Mouse (Mus musculus) mesoderm, embryonic 11.5 days (tissue): ENCODE measurements at regions not wholly inside any gene's neighbourhood (a gene's known extent, or its start where the extent isn't known, plus 50 kb on each side); places are given as distances from the start of the nearest gene placed in this dataset.
A peak's percentile ranks its signal among the peaks of the same experiment; 100 is the strongest.

ENCODE experiments used
- DNase-seq: peaks from one replicate; pipeline ENCODE4 v3.0.0-alpha.2; 2012; ENCODE audit warnings: low read depth, low spot score

DNA sequence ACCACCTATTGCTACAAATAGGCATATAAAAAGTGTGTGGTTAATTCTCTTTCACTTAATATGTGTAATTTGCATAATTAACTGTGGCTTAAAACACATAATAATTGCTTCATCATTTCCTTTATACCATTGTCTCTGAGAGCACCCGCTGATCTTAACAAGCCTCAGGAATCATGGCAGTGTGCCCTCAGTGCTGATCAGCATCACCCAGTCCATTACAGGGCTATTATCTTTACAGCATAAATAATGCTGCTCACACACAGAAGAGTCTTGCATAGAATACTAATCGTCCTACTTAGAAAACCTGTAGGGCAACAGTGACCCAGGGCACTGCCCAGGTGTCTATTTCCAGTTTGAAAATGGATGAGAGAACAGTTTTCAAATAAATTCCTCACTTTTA, 102.4 kb downstream of the Gm597 start:
- no peak for DNase-seq

DNA sequence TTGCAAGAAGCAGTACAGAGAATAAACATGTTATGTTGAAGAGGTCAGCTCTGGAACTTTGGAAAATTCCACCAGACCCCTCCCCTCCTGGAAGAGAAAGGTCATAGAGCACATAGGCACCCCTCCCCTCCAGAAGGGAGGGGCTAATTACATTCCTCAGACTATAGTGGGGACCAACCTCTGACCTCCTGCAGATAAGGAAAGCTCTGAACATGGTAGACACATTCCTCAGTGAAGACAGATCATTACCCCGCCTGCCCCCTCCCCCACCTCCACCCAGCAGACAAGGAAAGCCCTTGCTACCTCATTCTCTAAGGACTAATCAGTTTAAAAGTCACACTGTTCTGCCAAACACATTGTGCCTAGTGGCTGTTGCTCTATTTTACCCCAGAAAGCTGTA, 104.7 kb downstream of the Gm597 start:
- no peak for DNase-seq

DNA sequence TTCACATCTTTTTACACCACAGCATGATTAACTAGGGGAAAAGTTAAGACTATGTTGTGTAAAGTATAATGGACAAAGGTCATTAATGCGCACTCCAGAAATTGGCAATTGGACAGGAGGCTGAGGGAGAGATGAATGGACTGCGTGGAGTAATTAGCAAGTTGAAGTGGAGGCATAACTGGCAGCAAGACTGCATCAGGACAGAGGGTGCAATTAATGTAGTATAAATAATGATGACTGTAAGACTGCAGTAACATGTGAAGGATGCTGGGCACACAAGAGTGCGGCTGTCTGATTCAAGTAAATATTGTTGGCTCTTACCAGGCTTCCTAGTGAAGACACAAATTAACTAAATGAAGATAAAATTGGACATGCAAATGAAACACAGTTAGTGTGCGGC, 139.2 kb downstream of the Gm597 start:
- DNase-seq = no peak

GRCm38 (mm10) chr1:28622745-28623144, 157.3 kb downstream of the Gm597 start:
- DNase-seq = no peak

- DNase-seq = no peak
These were observed 177.7 kb downstream of the Gm597 start for GRCm38 (mm10) chr1:28602383-28602782.

DNA sequence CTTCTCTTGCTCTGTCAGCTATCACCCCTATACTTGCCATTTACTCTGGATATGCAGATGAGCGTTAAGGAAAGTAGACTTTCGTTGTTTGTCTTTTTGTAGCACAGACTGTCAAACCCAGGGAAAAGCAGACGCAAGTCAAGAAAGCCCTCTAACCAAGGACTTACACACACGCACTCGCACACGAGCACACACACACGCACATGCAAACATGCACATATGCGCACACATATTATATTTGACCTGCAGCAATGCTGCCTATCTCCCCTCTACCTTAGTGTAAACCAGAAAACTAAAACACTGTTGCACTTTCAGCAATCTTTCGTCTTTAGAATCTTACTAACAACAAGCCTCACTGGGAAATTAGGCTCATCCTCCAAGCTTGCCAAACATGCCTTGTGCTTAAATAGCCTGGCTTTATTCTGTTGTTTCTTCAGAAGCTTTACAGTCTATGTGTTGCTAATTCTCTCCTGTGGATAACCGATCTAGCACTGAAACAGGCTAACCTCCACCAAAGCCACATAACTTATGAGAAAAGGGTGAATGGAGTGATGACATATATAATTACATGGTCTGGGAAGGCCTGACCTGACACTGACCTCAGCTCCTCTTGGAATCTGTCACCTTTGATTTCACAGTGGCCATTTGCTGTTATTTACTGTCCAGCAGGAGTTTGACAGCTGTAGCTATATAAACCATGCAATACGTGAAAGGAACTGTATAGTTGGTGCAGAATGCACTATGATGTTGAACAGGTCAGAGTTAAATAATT, 214.5 kb downstream of the Gm597 start:
- DNase-seq = peak; percentile 66

- peak; percentile 55 for DNase-seq
These were observed 216.2 kb downstream of the Gm597 start for GRCm38 (mm10) chr1:28563894-28564293.
